Mouse (Mus musculus): Measurements from ENCODE around the gene Fzd4. TPM values are rescaled to one million over a fixed set of nuclear protein-coding genes. Genes with fewer than 3 reads are reported as not detected.

Fzd4 gene
- polyA plus RNA-seq, 1 experiment, result 1.2 TPM

GRCm38 (mm10) chr7:89391831-89392230, 12.3 kb upstream of the Fzd4 start:
- H3K4me3 ChIP-seq (ENCODE audit: control insufficient read depth, low read depth, low read length), result no peak overlapping the region
- no peaks in the 10 kb centered on the region for H3K27me3 ChIP-seq (ENCODE audit: control insufficient read depth, insufficient read depth, low read length)
- H3K4me1 ChIP-seq (ENCODE audit: control insufficient read depth, insufficient read depth, low read length), result no peaks in the 10 kb centered on the region
- TF ChIP-seq CTCF (IDR thresholded peaks at IDR 0.05; ENCODE audit: control insufficient read depth, insufficient read depth, insufficient replicate concordance, low read depth, low read length) (no peak), POLR2A (IDR thresholded peaks at IDR 0.05; ENCODE audit: control insufficient read depth, low read depth, low read length) (no peak)
- H3K27ac ChIP-seq (ENCODE audit: control insufficient read depth, insufficient read depth, low read depth, low read length), result no peak overlapping the region
- no peaks in the 10 kb centered on the region for H3K36me3 ChIP-seq (ENCODE audit: control insufficient read depth, insufficient read depth, low read length)

DNA sequence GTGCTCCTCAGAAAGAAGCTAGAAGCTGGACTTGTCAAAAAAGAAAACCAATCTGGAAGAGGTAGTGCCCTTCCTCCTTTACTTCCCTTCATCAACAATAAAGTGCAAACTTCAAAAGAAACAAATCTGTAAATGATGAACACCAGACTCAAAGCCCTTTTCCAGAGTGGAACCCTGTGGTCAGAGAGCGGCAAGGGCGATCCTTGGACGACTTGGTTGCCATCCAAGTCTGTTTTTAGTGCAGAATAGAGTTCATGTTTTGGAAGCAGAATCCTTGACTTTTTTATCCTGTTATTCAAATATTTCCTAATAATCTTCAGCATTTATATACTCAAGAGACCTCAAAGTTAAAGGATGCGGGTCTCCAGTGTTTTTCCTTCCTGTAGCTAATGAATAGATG, 11.8 kb upstream of the Fzd4 start:
- H3K27me3 ChIP-seq (ENCODE audit: control insufficient read depth, insufficient read depth, low read length), result no peaks in the 10 kb centered on the region
- no peak for TF ChIP-seq POLR2A (IDR thresholded peaks at IDR 0.05; ENCODE audit: control insufficient read depth, low read depth, low read length)
- no peak for TF ChIP-seq CTCF (IDR thresholded peaks at IDR 0.05; ENCODE audit: control insufficient read depth, insufficient read depth, insufficient replicate concordance, low read depth, low read length)
- H3K27ac ChIP-seq (ENCODE audit: control insufficient read depth, insufficient read depth, low read depth, low read length), result no peak overlapping the region
- H3K4me1 ChIP-seq (ENCODE audit: control insufficient read depth, insufficient read depth, low read length), result no peaks in the 10 kb centered on the region
- no peak overlapping the region for H3K4me3 ChIP-seq (ENCODE audit: control insufficient read depth, low read depth, low read length)
- H3K36me3 ChIP-seq (ENCODE audit: control insufficient read depth, insufficient read depth, low read length), result no peaks in the 10 kb centered on the region

DNA sequence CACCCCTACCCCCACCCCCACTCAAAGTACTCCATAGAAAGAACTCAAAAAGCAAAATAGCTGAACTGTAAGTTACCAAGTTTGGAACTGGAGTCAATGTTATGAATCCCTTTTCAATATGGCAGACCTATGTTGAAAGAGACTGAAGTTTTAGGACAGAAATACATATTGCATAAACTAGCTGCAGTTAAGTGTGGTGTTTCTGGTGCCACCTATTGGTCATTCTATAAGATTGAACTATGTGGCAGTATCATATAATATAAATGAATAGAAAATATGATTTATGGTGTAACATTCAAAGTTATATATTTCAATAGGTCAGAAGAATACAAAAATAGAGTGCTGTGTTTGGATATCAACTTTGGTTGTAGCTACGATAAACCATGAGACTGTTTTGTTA, 11.3 kb upstream of the Fzd4 start:
- Histone ChIP-seq H3K27me3 (ENCODE audit: control insufficient read depth, insufficient read depth, low read length) (no peaks in the 10 kb centered on the region), H3K27ac (ENCODE audit: control insufficient read depth, insufficient read depth, low read depth, low read length) (no peak overlapping the region), H3K4me3 (ENCODE audit: control insufficient read depth, low read depth, low read length) (no peak overlapping the region), H3K4me1 (ENCODE audit: control insufficient read depth, insufficient read depth, low read length) (no peaks in the 10 kb centered on the region), H3K36me3 (ENCODE audit: control insufficient read depth, insufficient read depth, low read length) (no peaks in the 10 kb centered on the region)
- no peak for TF ChIP-seq CTCF (IDR thresholded peaks at IDR 0.05; ENCODE audit: control insufficient read depth, insufficient read depth, insufficient replicate concordance, low read depth, low read length)
- TF ChIP-seq POLR2A (IDR thresholded peaks at IDR 0.05; ENCODE audit: control insufficient read depth, low read depth, low read length), result no peak

- TF ChIP-seq POLR2A (IDR thresholded peaks at IDR 0.05; ENCODE audit: control insufficient read depth, low read depth, low read length) (no peak), CTCF (IDR thresholded peaks at IDR 0.05; ENCODE audit: control insufficient read depth, insufficient read depth, insufficient replicate concordance, low read depth, low read length) (no peak)
- Histone ChIP-seq H3K27me3 (ENCODE audit: control insufficient read depth, insufficient read depth, low read length) (no peaks in the 10 kb centered on the region), H3K36me3 (ENCODE audit: control insufficient read depth, insufficient read depth, low read length) (no peaks in the 10 kb centered on the region), H3K4me1 (ENCODE audit: control insufficient read depth, insufficient read depth, low read length) (no peaks in the 10 kb centered on the region), H3K27ac (ENCODE audit: control insufficient read depth, insufficient read depth, low read depth, low read length) (no peak overlapping the region), H3K4me3 (ENCODE audit: control insufficient read depth, low read depth, low read length) (no peak overlapping the region)
These were observed 8.8 kb upstream of the Fzd4 start for GRCm38 (mm10) chr7:89395399-89395798.

GRCm38 (mm10) chr7:89396386-89396785, 7.8 kb upstream of the Fzd4 start:
- H3K27me3 ChIP-seq (ENCODE audit: control insufficient read depth, insufficient read depth, low read length), result no peaks in the 10 kb centered on the region
- no peak for TF ChIP-seq POLR2A (IDR thresholded peaks at IDR 0.05; ENCODE audit: control insufficient read depth, low read depth, low read length)
- TF ChIP-seq CTCF (IDR thresholded peaks at IDR 0.05; ENCODE audit: control insufficient read depth, insufficient read depth, insufficient replicate concordance, low read depth, low read length), result no peak
- no peak overlapping the region for H3K4me3 ChIP-seq (ENCODE audit: control insufficient read depth, low read depth, low read length)
- H3K36me3 ChIP-seq (ENCODE audit: control insufficient read depth, insufficient read depth, low read length), result no peaks in the 10 kb centered on the region
- no peaks in the 10 kb centered on the region for H3K4me1 ChIP-seq (ENCODE audit: control insufficient read depth, insufficient read depth, low read length)
- no peak overlapping the region for H3K27ac ChIP-seq (ENCODE audit: control insufficient read depth, insufficient read depth, low read depth, low read length)

- H3K27ac ChIP-seq (ENCODE audit: control insufficient read depth, insufficient read depth, low read depth, low read length), result no peak overlapping the region
- no peaks in the 10 kb centered on the region for H3K36me3 ChIP-seq (ENCODE audit: control insufficient read depth, insufficient read depth, low read length)
- TF ChIP-seq POLR2A (IDR thresholded peaks at IDR 0.05; ENCODE audit: control insufficient read depth, low read depth, low read length) (no peak), CTCF (IDR thresholded peaks at IDR 0.05; ENCODE audit: control insufficient read depth, insufficient read depth, insufficient replicate concordance, low read depth, low read length) (no peak)
- H3K4me1 ChIP-seq (ENCODE audit: control insufficient read depth, insufficient read depth, low read length), result no peaks in the 10 kb centered on the region
- H3K4me3 ChIP-seq (ENCODE audit: control insufficient read depth, low read depth, low read length), result no peak overlapping the region
- H3K27me3 ChIP-seq (ENCODE audit: control insufficient read depth, insufficient read depth, low read length), result no peaks in the 10 kb centered on the region
These were observed 6.2 kb upstream of the Fzd4 start for GRCm38 (mm10) chr7:89397837-89398534.

- Histone ChIP-seq H3K4me3 (ENCODE audit: control insufficient read depth, low read depth, low read length) (no peak overlapping the region), H3K27ac (ENCODE audit: control insufficient read depth, insufficient read depth, low read depth, low read length) (no peak overlapping the region), H3K36me3 (ENCODE audit: control insufficient read depth, insufficient read depth, low read length) (no peaks in the 10 kb centered on the region), H3K27me3 (ENCODE audit: control insufficient read depth, insufficient read depth, low read length) (no peaks in the 10 kb centered on the region), H3K4me1 (ENCODE audit: control insufficient read depth, insufficient read depth, low read length) (peaks cover 11% of the 10 kb centered on the region; the same call in 1 of the 2 replicates)
- TF ChIP-seq CTCF (IDR thresholded peaks at IDR 0.05; ENCODE audit: control insufficient read depth, insufficient read depth, insufficient replicate concordance, low read depth, low read length) (no peak), POLR2A (IDR thresholded peaks at IDR 0.05; ENCODE audit: control insufficient read depth, low read depth, low read length) (no peak)
These were observed 3.4 kb upstream of the Fzd4 start for GRCm38 (mm10) chr7:89400721-89401120.

Measured in testis, adult 2 months (tissue).